Comparison of ENCODE assay signal across 16 mouse cellular contexts in genomic region chr17:66504964-66505363, GRCm38 (mm10). TPM values are rescaled to one million over a fixed set of nuclear protein-coding genes. Genes with fewer than 3 reads are reported as not detected.
A peak's percentile ranks its signal among the peaks of the same experiment; 100 is the strongest.
DNase-seq lines count a peak whose midpoint lies in the region; ATAC-seq lines count a peak whose summit lies in the region.
"Had no signal": no experiment of that assay in that cellular context is flagged by ENCODE, and none has a peak within 500 bp of the region (broad histone marks: within the 10 kb centered on the region; RNA-seq: fewer than 3 reads in every experiment).

No protein-coding gene starts in this region.

- H3K27me3 ChIP-seq in heart, embryonic 11.5 days (ENCODE audit: control insufficient read depth, insufficient read depth, low read length), result no peaks in the 10 kb centered on the region
- no peaks in the 10 kb centered on the region for H3K27me3 ChIP-seq in forebrain, embryonic 10.5 days (ENCODE audit: poor library complexity, severe bottlenecking)
- H3K27me3 ChIP-seq: limb, embryonic 15.5 days; stomach, embryonic 15.5 days had no signal

- no peak overlapping the region for H3K4me2 ChIP-seq in heart, embryonic 11.5 days
- H3K4me2 ChIP-seq: limb, embryonic 15.5 days; stomach, embryonic 15.5 days had no signal

- no peaks in the 10 kb centered on the region for H3K9me3 ChIP-seq in heart, embryonic 11.5 days (replicated peaks; ENCODE audit: control insufficient read depth, low read length)
- H3K9me3 ChIP-seq in forebrain, embryonic 10.5 days, result no peaks in the 10 kb centered on the region
- H3K9me3 ChIP-seq: limb, embryonic 15.5 days; stomach, embryonic 15.5 days had no signal

- H3K4me1 ChIP-seq in heart, embryonic 11.5 days (ENCODE audit: control insufficient read depth, insufficient read depth, low read length), result peaks cover 12% of the 10 kb centered on the region; the same call in 1 of the 2 replicates
- H3K4me1 ChIP-seq in forebrain, embryonic 10.5 days, result 0 out of 2 replicates have a peak, but pooled peaks cover under 1% of the 10 kb centered on the region
- H3K4me1 ChIP-seq: limb, embryonic 15.5 days had no signal

- ATAC-seq in heart, embryonic 11.5 days (replicated peaks; ENCODE audit: insufficient number of reproducible peaks, low FRiP score, low TSS enrichment), result no peak
- ATAC-seq: activated CD4-positive, CD25-positive, alpha-beta regulatory T cell, adult 4 months; inflammation-experienced regulatory T-cells, adult 6 months; midbrain, embryonic 16.5 days had no signal

- peaks cover 15% of the 10 kb centered on the region for H3K36me3 ChIP-seq in heart, embryonic 11.5 days (ENCODE audit: control insufficient read depth, insufficient read depth, low read length)
- peaks cover 76% of the 10 kb centered on the region for H3K36me3 ChIP-seq in forebrain, embryonic 10.5 days (replicated peaks)

- no peak overlapping the region for H3K9ac ChIP-seq in heart, embryonic 11.5 days (ENCODE audit: low read depth, low read length)
- H3K9ac ChIP-seq: limb, embryonic 15.5 days; stomach, embryonic 15.5 days had no signal

- intact Hi-C loops in heart, postnatal 10 days (cut with DNase I), result no loop called here

- peak; percentile 62 to 70 for DNase-seq in adrenal gland, adult (ENCODE audit: inconsistent age in 2 of 2, low spot score in 1 of 2)
- DNase-seq in adrenal gland, postnatal 4 days (ENCODE audit: low spot score in 2 of 2), result no peak
- no peak for DNase-seq in heart, postnatal 10 days
- peak; percentile 54 for DNase-seq in 3134 (ENCODE audit: extremely low read depth, insufficient read length, low spot score)
- peak; percentile 38 to 69 for DNase-seq in cerebellum, postnatal 25 days
- DNase-seq in forebrain, embryonic 10.5 days (ENCODE audit: extremely low spot score, low spot score), result no peak
- no peak for DNase-seq in right cerebral cortex, postnatal 36 days (ENCODE audit: low spot score in 2 of 2)
- DNase-seq: kidney, postnatal 10 days; layer of hippocampus, postnatal 36 days; right cerebral cortex, postnatal 4 days had no signal

- no peak overlapping the region for H3K4me3 ChIP-seq in heart, embryonic 11.5 days (ENCODE audit: low read depth, low read length)
- H3K4me3 ChIP-seq in forebrain, embryonic 10.5 days, result no peak overlapping the region
- H3K4me3 ChIP-seq: limb, embryonic 15.5 days; stomach, embryonic 15.5 days had no signal

- H3K27ac ChIP-seq in heart, embryonic 11.5 days (ENCODE audit: low read depth, low read length), result 0 out of 2 replicates have a peak overlapping the region, but pooled peaks have one; percentile 22
- no peak overlapping the region for H3K27ac ChIP-seq in forebrain, embryonic 10.5 days
- H3K27ac ChIP-seq: limb, embryonic 15.5 days; stomach, embryonic 15.5 days had no signal

- WGBS in heart, embryonic 11.5 days (ENCODE audit: insufficient replicate concordance), result 91% methylated on average over 8 of the region's 8 CpGs
- 98% methylated on average over 8 of the region's 8 CpGs for WGBS in forebrain, embryonic 10.5 days

RNA-seq across cellular contexts. Expression of gene Rab12, which starts 14.6 kb away (rescaled TPM):
- total RNA-seq in adrenal gland, postnatal 4 days (2021), result 100 to 1,000 TPM; 108 to 127 TPM
- 49.8 and 51.6 TPM in 2 replicates for polyA plus RNA-seq in heart, embryonic 11.5 days (2014; fragmentation: Nextera tagmentation; extraction: Ambion mirVana)
- 100 to 1,000 TPM; 139 to 142 TPM for total RNA-seq in heart, postnatal 10 days (2021)
- polyA plus RNA-seq in forebrain, embryonic 10.5 days (2016; fragmentation: Nextera tagmentation; extraction: Ambion mirVana), result 24.8 and 26.4 TPM in 2 replicates

RNA-seq across cellular contexts. Expression of gene Mtcl1, which starts 55.4 kb away (rescaled TPM):
- 10 to 100 TPM; 20.5 to 21.7 TPM for total RNA-seq in adrenal gland, postnatal 4 days (2021)
- 1.7 and 2.8 TPM in 2 replicates for polyA plus RNA-seq in heart, embryonic 11.5 days (2014; fragmentation: Nextera tagmentation; extraction: Ambion mirVana)
- 1 to 10 TPM; 4.1 to 4.7 TPM for total RNA-seq in heart, postnatal 10 days (2021)
- 25.5 and 28.4 TPM in 2 replicates for polyA plus RNA-seq in forebrain, embryonic 10.5 days (2016; fragmentation: Nextera tagmentation; extraction: Ambion mirVana)
- polyA plus RNA-seq: activated CD4-positive, CD25-positive, alpha-beta regulatory T cell, adult 4 months had no signal

Comparison
In these comparisons a context has a peak if more than half of its experiments do, and no peak if none do; other contexts are left out.
1. DNase-seq: peak in adrenal gland, adult (2 of 2), 3134 (single experiment) and cerebellum, postnatal 25 days (2 of 2); none in adrenal gland, postnatal 4 days (0 of 2), heart, postnatal 10 days (0 of 2), forebrain, embryonic 10.5 days (single experiment) and right cerebral cortex, postnatal 36 days (0 of 2).